Mouse (Mus musculus) 416B (cell line): Measurements from ENCODE around the gene Amhr2.
A peak's percentile ranks its signal among the peaks of the same experiment; 100 is the strongest.

Experiments used
- DNase-seq: peaks from one replicate; pipeline ENCODE4 v3.0.0; 2011; ENCODE audit warnings: low read depth

The Amhr2 gene

DNA sequence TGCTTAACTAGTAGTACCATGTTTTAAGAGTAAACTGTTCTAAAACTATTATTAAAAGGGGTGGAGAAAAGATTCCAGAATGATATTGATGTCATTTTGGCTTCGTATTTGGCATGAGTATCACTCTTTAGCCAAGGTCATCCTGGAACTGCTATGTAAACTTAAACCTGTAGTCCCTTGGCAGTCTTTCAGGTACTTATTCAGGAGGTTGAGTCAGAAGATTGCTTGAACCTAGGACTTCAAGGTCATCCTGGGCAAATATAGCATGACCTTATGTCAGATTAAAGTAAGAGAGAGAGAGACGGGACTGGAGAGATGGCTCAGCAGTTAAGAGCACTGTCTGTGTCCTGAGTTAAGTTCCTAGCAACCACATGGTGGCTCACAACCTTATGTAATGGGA is 20.5 kb upstream of the Amhr2 start:
- DNase-seq: no peak

DNA sequence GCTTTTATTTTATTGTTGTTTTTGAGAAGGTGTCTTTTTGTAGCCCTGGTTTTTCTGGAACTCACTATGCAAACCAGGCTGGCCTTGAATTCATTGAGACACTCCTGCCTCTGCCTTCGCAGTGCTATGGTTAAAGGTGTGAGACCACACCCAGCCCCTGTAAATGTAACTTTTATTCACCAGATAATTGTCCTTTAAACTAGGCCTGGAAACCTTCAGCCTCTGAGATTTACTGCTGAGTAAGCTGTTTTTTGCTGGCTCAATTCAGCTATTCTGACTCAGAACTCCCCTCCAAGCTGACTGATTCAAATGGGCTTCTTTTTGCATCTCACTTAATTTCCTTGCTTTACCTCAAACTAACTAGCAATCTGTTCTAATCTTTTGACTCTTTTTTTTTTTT is 18.2 kb upstream of the Amhr2 start:
- DNase-seq: no peak

DNA sequence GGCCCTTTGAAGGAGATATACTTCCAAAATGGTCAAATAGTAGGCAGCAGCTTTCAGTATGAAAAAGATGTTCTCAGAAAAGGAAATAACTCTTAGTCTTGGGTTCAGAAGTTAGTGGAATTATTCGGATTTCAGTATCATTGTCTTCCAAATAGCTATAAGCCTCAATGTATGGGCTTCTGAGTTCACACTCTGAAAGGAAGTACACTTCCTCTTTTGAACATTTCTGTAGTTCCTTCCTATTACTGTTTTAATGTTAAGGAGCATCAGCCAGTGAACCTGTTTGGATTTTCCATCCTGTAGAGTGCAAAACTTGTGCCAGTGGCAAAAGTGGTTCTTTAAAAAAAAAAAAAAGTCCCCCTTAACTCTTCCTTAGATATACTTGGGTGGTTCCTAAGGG is 13.1 kb upstream of the Amhr2 start:
- no peak for DNase-seq

DNA sequence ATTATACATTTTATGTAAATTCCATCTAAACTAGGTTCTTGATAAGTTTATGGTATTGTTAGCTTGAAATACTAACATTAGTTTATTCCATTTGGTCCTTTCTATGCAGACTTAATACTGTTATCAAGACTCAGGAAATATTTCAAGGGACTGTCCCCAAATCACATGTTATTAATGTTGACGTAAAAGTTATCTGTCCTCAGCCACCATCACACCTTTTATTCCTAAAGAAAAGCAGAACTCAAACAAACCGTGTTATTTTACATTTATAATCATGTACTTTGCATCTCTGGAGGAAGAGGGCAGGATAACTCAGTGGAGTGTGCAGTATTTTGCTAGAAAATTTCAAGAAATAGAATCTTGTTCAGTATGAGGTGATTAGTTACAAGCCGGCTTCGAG is 12.0 kb upstream of the Amhr2 start:
- DNase-seq: no peak

DNA sequence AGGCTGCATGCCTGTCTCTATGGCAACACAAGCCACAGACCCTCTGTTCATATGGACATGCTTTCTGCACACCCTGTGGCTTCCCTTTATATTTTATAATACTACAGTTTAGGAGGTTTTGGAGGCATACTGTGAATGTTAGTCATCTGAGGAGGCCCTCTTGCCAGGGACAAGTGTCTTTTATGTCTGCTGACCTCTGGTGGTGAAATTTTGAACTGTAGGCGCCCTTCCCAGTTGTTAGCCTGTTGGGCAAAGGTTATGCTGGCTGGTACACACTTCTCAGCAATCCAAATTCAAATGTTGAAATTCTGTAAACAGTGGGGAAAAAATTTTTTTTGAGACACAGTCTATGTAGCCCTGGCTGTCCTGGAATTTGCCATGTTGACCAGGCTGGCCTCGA is 2.7 kb upstream of the Amhr2 start:
- peak; percentile 86 for DNase-seq

DNA sequence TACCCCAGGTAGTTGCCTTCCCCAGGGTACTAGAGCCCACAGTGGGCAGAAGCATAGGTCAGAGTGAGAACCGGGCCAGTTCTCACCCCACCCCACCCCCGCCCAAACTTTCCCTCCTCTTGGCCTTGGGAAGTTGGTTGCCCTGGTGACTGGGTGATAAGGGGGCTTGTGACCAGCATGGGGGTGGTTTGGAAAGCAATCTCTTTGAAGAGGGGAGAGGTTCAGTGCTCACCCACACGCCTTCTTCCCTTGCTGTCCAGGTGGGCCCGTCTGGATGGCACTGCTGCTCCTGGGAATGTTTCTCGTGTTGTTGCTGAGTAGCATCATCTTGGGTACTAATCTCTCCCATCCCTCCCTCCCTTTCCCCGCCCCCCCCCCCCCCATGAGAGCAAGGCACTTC is 1.3 kb downstream of the Amhr2 start:
- DNase-seq: no peak

DNA sequence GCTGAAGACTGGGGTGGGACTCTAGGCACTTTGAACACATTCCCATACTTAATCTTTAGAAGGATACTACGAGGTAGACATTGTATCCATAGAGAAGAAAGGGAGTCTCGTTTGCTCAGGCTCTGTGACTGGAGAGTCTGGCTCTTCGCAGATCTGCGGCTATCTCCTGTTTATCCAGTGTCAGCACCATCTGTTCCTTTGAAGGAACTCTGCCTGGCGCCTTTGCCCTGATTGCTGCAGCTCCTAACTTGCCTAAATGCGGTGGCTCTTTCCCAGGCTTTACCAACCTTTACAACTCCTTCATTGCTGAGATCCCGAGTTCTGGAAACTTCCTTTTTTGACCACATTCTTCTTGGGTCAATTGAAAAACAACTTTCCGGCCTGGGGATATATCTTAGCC is 4.2 kb downstream of the Amhr2 start:
- no peak for DNase-seq

DNA sequence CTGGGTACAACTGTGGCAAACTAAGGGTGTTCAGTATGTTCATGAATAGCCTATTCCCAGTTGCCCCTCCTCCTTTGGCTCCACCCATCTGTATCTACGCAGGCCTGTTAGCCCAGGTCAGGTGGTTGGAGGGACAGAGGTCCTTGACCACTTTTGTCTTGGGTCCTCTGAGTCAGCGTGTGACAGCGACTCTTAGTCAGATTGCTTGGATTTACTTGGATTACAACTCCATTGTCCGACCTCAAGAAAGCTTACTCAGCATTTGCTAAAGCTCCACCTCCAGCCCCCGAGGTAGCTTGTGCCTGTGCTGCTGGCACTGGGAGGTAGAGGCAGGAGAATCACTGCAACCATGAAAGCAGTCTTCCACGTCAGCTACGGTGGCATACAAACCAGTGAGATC is 5.8 kb downstream of the Amhr2 start:
- peak; percentile 86 for DNase-seq

DNA sequence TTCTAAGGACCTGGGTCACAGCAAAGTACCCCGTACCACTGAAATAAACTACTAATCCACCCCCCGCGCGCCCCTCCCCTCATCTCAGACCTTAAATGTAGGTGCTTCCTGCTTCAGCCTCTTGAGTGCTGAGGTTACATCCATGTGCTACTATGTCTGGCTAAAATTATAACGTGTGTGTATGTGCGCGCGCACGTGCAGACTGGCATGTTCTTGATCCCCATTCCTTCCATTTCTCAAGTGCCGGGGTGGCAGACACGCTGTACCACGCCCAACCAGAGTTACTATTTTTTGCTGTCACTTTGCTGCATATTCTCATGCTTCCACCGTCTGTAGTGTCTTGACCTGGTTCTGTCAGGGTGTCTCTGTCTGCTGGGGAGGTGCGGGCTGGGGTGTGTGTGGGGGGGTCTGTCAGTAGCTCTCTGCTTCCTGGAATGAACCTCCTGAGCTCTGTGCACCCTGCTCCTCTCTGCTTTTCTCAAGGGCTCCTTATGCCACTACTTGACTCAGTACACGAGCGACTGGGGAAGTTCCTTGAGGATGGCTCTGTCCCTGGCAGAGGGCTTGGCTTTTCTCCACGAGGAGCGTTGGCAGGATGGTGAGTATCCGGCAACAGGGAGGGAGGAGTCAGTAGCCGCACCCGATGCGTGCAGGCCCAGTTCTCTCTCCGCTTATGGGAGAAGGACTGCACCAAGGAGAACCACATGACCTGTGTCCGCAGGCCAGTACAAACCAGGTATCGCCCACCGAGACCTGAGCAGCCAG is 6.7 kb downstream of the Amhr2 start:
- no peak for DNase-seq

DNA sequence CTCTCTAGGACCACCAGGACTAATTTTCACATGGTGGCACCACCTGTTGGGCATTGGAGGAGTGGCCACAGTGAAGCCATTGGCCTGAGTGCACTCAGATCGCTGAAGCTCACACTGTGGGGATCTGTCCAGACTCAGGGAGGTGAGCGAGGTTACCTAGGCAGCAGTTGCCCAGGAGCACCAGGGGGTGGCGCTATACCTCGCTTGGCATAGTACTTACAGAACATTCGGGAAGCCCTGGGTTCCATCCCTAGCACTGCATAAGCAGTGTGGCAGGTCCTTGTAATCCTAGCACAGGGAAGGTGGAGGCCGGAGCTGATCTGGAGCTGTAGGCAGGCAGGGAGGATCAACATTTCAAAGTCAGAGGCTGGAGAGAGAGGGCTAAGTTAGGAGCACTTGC is 10.8 kb downstream of the Amhr2 start:
- DNase-seq: peak; percentile 58

DNA sequence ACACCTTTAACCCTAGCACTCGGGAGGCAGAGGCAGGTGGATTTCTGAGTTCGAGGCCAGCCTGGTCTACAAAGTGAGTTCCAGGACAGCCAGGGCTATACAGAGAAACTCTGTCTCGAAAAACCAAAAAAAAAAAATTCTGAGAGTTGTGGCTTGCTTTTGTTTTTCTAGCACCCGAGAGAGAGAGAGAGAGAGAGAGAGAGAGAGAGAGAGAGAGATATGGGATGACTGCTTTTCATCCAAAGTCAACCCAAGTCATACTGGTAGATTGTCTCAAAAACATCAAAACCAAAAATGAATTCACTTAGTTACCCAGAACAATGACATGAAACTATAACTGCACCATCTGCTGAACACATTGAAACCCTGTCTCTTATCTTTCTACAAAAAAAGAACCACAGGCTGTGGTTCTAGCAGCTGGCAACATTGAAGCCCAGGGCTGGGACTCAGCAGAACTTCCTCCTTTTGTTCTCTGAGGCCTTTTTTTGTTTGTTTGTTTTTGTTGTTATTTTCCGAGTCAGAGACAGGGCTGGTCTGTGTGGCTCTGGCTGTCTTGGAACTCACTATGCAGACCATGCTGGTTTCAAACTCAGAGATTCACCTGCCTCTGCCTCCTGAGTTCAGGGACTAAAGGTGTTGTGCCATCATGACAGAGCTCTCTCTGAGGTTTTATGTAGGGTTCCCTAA is 13.0 kb downstream of the Amhr2 start:
- DNase-seq: peak; percentile 86

DNA sequence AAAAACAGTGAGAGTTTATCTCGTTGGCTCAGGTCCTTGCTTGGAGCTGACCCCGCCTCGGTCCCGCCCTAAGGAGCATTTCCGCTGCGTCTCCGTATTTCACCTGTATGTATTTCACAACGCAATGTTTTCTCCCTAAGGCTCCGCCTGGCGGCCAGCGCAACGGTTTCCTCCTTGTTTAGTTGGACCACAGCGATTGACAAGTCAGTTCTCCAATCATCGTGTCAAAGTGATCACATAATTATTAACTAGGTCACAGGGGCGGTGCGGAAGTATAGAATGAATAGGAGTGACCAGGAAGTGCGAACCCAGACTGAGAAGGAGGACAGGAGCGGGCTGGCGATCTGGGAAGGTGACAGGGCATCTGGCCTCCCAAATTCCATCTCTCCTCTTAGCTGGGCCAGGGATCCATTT is 13.7 kb downstream of the Amhr2 start, which contains the start of gene Prr13:
TSS of gene Prr13 (plus strand) at position 125 of the 414 bp plus-strand sequence.
- peak; percentile 99 for DNase-seq

DNA sequence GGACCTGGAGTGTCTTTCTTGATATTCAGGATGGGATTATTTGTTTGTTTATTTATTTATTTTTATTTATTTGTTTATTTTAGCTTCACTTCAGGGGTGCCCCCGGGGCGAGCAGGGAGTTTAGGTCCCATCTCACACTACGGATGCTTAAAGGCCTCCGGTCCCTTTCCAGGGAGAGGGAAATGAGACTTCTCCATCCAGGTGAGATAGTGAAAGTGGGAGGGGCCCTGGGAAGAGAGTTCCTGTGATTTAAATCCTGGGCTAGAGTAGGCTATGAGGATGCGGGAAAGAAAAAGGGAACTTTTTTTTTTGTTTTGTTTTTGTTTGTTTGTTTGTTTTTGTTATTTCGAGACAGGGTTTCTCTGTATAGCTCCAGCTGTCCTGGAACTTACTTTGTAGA is 14.2 kb downstream of the Amhr2 start:
- no peak for DNase-seq

DNA sequence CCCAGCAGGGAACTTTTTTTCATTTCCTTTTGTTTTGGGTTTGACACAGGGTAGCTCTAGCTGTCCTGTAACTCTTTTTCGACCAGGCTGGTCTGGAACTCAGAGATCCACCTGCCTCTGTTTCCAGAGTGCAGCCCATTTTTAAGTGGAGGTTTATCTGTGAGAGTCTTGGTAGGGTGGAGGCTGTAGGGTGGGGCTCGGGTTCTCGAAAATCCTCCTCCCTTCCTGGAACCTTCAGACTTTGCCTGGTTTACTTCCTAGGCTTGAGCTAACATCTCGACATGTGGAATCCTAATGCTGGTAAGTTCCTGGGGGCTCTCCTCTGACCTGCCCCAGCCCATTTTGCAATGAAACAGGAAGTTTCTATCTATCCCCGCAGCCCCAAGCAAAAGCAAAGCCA is 14.7 kb downstream of the Amhr2 start:
- DNase-seq: peak; percentile 40

DNA sequence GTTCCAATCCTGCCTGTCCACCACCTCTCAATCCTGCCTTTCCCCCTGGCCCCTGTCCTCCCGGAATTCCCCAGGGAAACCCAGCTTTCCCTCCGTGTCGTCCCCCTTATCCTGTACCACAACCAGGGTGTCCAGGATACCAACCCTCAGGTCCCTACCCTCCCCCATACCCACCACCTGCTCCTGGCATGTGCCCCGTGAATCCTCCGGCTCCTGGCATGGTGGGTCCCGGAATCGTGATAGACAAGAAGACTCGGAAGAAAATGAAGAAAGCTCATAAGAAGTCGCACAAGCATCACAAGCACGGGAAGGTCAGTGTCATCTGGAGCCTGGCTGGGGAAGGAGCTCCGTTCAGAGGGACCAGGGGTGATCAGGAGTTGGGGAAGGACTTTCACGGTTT is 15.2 kb downstream of the Amhr2 start:
- no peak for DNase-seq

DNA sequence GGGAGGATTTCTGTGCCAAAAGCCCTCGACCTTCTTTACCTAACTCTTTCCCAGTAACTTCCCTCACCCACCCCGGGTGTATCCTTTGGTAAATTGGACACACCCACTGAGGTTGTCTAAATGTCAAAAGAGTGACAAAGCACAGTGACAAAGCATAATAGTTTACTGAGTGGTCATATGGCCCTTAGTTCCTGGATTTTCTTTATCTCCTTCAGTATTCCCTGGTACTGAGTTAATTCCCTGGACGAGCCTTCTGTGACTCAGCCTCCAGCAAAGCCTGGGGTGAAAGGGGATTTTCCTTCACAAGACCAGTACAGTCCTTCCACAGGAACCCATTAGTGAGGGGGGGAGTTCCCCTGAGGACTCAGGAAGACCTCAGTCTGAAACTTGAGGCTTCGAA is 15.8 kb downstream of the Amhr2 start:
- DNase-seq: peak; percentile 79

DNA sequence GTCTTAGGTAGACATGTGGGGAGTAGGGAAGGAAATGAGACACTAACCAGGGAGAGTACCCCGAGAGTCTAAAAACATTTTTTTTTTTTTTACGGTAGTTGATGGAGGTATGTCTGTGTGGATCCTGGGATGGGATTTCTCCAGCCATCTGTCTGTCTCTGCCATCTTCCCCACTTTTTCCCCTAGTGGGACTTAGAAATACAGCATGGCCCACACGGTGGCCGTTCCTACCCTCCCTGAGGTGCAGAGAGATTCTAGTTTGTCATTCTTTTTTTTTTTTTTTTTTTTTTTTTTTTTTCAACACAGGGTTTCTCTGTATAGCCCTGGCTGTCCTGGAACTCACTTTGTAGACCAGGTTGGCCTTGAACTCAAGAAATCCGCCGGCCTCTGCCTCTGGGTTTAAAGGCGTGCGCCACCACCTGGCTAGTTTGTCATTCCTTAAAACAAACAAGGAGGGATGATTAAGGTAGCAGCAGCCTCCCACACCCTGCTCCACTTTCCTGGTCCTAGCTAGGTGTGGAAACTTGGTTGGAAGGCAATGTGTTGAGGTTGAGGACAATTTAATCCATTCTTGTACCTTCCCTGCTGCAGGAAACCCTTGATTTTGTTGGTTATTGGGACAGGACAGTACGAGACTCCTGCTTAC is 16.4 kb downstream of the Amhr2 start:
- DNase-seq: no peak

DNA sequence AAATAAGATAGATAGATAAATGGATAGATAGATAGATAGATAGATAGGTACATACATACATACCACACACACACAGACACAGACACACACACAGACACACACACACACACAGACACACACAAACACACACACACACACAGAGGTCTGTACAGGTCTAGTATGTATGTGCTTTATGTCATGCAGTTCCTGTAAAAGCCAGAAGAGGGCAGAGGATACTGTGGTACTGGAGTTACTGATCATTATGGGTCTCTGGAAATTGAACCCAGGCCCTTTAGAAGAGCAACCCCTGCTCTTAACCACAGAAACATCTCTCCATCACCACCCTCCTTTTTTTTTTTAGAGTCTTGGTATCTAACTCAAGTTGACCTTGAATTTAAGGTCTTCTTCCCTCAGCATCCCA is 18.5 kb downstream of the Amhr2 start:
- peak; percentile 71 for DNase-seq

DNA sequence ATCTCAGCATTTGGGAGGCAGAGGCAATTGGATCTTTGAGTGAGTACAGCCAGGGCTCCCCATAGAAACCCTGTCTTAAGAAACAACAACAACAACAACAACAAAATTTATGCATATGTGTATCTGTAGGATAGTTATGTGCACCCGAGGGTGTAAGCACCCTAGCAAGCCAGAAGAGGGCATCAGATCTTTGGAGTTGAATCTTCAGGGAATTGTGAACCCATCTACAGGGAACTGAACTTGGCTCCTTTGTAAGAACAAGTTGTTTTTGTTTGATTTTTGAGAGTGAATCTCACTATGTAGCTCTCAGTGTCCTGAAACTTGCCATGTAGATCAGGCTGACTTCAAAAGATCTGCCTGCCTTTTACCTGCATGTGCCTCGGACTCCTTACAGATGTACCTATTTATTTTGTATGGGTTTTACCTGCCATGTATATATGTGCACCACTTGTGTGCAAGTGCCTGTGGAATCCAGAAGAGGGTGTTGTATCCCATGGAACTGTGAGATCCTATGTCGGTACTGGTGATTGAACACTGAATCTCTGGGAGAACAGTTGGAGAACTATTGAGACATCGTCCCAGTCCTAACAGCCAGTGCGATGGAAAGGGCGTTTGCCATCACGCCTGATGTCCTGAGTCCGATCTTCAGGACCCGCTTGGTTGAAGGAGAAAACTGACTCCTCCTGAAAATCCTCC is 23.7 kb downstream of the Amhr2 start:
- no peak for DNase-seq

DNA sequence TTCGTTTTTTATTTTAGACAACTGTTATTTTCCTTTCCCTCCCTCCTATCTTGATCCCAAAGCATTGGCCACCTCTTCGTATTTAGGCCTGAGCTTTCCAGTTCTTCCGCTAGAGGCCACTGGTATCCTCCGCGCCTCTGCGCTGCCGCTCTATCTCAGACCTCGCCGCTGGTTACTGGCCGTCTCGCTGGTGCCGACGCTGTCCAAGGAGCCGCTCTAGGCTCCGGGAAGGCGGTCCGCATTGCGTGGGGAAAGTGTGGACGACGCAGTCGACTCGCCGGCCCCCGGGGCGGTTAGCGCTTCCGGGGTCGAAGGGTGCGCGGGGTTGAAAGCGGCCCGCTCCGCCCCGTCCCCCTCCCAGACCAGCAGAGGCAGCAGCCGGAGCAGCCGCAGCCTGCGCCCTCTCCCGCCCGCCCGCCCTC is 25.0 kb downstream of the Amhr2 start, which contains the start of gene Pcbp2:
TSS of gene Pcbp2 (plus strand) at position 357 of the 422 bp plus-strand sequence.
- DNase-seq: peak; percentile 98

DNA sequence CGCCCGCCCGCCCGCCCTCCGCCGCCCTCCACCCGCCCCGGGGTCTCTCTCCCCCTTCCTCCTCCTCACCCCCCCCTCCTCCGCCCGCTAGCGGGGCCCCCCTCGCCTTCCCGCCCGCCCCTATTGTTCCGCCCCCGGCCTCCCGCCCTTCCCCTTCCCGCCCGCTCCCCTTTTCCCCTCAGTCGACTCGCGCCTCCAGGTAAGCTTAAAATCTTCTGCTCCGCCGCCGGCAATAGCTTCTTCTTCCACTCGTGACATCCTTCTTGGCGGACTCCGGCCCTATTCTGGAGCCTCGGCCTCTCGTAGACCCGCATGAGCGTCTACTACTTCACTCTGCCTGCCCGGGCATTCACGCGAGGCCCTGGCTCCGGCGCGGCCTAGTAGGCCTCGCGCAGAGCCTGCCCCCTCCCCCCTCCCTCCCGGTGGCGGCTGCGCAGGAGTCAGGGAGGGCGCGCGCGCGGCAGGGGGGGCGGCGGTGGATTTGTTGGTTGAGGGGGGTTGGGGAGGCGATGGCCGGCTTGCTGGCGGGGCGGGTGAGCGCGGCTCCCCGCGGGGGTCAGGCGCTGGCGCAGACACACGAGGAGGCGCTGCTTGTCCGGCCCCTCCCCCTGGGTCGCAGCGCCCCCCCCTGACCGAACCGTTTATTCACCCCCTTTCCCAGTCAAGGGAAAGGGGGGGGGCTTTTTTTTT is 25.6 kb downstream of the Amhr2 start:
- peak; percentile 84 for DNase-seq

DNA sequence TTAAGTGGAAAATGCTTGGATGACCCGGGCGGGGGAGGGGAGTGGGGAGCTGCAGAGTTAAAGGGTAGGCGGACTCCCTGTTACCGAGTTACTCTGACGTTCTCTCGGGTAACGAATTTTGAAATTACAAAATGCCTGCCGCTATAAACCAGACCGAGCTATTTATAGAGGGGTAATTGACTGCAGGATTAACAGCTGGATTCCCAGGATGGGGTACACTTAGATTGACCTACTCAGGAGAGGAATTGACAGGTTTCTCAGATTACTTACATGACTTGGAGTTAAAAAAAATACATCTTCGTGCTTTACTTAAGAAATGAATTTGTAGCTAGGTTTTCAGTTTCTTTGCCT is 26.1 kb downstream of the Amhr2 start:
- no peak for DNase-seq
